Mouse (Mus musculus): ENCODE data around the gene Luc7l3. TPM values are rescaled to one million over a fixed set of nuclear protein-coding genes. Genes with fewer than 3 reads are reported as not detected.

Gene Luc7l3
- polyA plus RNA-seq, 2 experiments = 96.9 to 138 TPM

GRCm38 (mm10) chr11:94349839-94350238 is 28.1 kb upstream of the Luc7l3 start:
- 86% methylated on average over 2 of the region's 2 CpGs for WGBS
- Histone ChIP-seq H3K4me2 (replicated peaks; ENCODE audit: low read depth, low read length, severe bottlenecking) (no peak overlapping the region), H3K4me1 (ENCODE audit: control insufficient read depth, insufficient read depth, low read length) (peaks cover 6% of the 10 kb centered on the region), H3K27ac (replicated peaks; ENCODE audit: low read depth, low read length) (no peak overlapping the region), H3K36me3 (ENCODE audit: control insufficient read depth, insufficient read depth, low read length) (no peaks in the 10 kb centered on the region), H3K9me3 (ENCODE audit: control insufficient read depth, low read length) (no peaks in the 10 kb centered on the region), H3K9ac (ENCODE audit: low read depth, low read length, severe bottlenecking) (no peak overlapping the region), H3K27me3 (ENCODE audit: control insufficient read depth, insufficient read depth, low read length) (no peaks in the 10 kb centered on the region), H3K4me3 (replicated peaks; ENCODE audit: low read length) (no peak overlapping the region)
- ATAC-seq (ENCODE audit: low FRiP score, low read depth) (no peak), DNase-seq (ENCODE audit: low spot score) (no peak)
- TF ChIP-seq POLR2A (IDR thresholded peaks at IDR 0.05; ENCODE audit: borderline replicate concordance, extremely low read depth, insufficient read depth, insufficient read length) = no peak

GRCm38 (mm10) chr11:94347063-94347575 is 25.3 kb upstream of the Luc7l3 start:
- Histone ChIP-seq H3K9ac (ENCODE audit: low read depth, low read length, severe bottlenecking) (no peak overlapping the region), H3K27me3 (ENCODE audit: control insufficient read depth, insufficient read depth, low read length) (no peaks in the 10 kb centered on the region), H3K4me2 (replicated peaks; ENCODE audit: low read depth, low read length, severe bottlenecking) (no peak overlapping the region), H3K9me3 (ENCODE audit: control insufficient read depth, low read length) (no peaks in the 10 kb centered on the region), H3K27ac (replicated peaks; ENCODE audit: low read depth, low read length) (no peak overlapping the region), H3K36me3 (ENCODE audit: control insufficient read depth, insufficient read depth, low read length) (0 out of 2 replicates have a peak, but pooled peaks cover 3% of the 10 kb centered on the region), H3K4me1 (ENCODE audit: control insufficient read depth, insufficient read depth, low read length) (peaks cover 21% of the 10 kb centered on the region), H3K4me3 (replicated peaks; ENCODE audit: low read length) (no peak overlapping the region)
- no peak for DNase-seq (ENCODE audit: low spot score)
- no peak for ATAC-seq (ENCODE audit: low FRiP score, low read depth)
- TF ChIP-seq POLR2A (IDR thresholded peaks at IDR 0.05; ENCODE audit: borderline replicate concordance, extremely low read depth, insufficient read depth, insufficient read length) = no peak
- 80% methylated on average over 7 of the region's 7 CpGs for whole genome bisulfite sequencing

GRCm38 (mm10) chr11:94346611-94347010 is 24.8 kb upstream of the Luc7l3 start:
- 47% methylated on average over 3 of the region's 3 CpGs for whole genome bisulfite sequencing
- Histone ChIP-seq H3K36me3 (ENCODE audit: control insufficient read depth, insufficient read depth, low read length) (0 out of 2 replicates have a peak, but pooled peaks cover 3% of the 10 kb centered on the region), H3K9ac (ENCODE audit: low read depth, low read length, severe bottlenecking) (no peak overlapping the region), H3K4me2 (replicated peaks; ENCODE audit: low read depth, low read length, severe bottlenecking) (no peak overlapping the region), H3K4me1 (ENCODE audit: control insufficient read depth, insufficient read depth, low read length) (peaks cover 23% of the 10 kb centered on the region), H3K27ac (replicated peaks; ENCODE audit: low read depth, low read length) (no peak overlapping the region), H3K4me3 (replicated peaks; ENCODE audit: low read length) (no peak overlapping the region), H3K27me3 (ENCODE audit: control insufficient read depth, insufficient read depth, low read length) (no peaks in the 10 kb centered on the region), H3K9me3 (ENCODE audit: control insufficient read depth, low read length) (no peaks in the 10 kb centered on the region)
- ATAC-seq (ENCODE audit: low FRiP score, low read depth) (no peak), DNase-seq (ENCODE audit: low spot score) (no peak)
- TF ChIP-seq POLR2A (IDR thresholded peaks at IDR 0.05; ENCODE audit: borderline replicate concordance, extremely low read depth, insufficient read depth, insufficient read length) = no peak

- ATAC-seq (ENCODE audit: low FRiP score, low read depth) = no peak
- Histone ChIP-seq H3K36me3 (ENCODE audit: control insufficient read depth, insufficient read depth, low read length) (0 out of 2 replicates have a peak, but pooled peaks cover 8% of the 10 kb centered on the region), H3K27ac (replicated peaks; ENCODE audit: low read depth, low read length) (no peak overlapping the region), H3K9ac (ENCODE audit: low read depth, low read length, severe bottlenecking) (no peak overlapping the region), H3K4me3 (replicated peaks; ENCODE audit: low read length) (no peak overlapping the region), H3K4me1 (ENCODE audit: control insufficient read depth, insufficient read depth, low read length) (peaks cover 23% of the 10 kb centered on the region), H3K9me3 (ENCODE audit: control insufficient read depth, low read length) (no peaks in the 10 kb centered on the region), H3K27me3 (ENCODE audit: control insufficient read depth, insufficient read depth, low read length) (no peaks in the 10 kb centered on the region), H3K4me2 (replicated peaks; ENCODE audit: low read depth, low read length, severe bottlenecking) (no peak overlapping the region)
- 84% methylated on average over 10 of the region's 10 CpGs for whole genome bisulfite sequencing
- no peak for TF ChIP-seq POLR2A (IDR thresholded peaks at IDR 0.05; ENCODE audit: borderline replicate concordance, extremely low read depth, insufficient read depth, insufficient read length)
- DNase-seq (ENCODE audit: low spot score) = no peak
These were observed 24.1 kb upstream of the Luc7l3 start for GRCm38 (mm10) chr11:94345926-94346325.

GRCm38 (mm10) chr11:94344470-94344869 is 22.7 kb upstream of the Luc7l3 start:
- no peak for DNase-seq (ENCODE audit: low spot score)

More at GRCm38 (mm10) chr11:94344470-94344869, 22.7 kb upstream of the Luc7l3 start:
- peak; percentile 44 for ATAC-seq (ENCODE audit: low FRiP score, low read depth)
- Histone ChIP-seq H3K9ac (ENCODE audit: low read depth, low read length, severe bottlenecking) (0 out of 2 replicates have a peak overlapping the region, but pooled peaks have one; percentile 5), H3K27ac (replicated peaks; ENCODE audit: low read depth, low read length) (peak overlapping the region; percentile 64), H3K27me3 (ENCODE audit: control insufficient read depth, insufficient read depth, low read length) (no peaks in the 10 kb centered on the region), H3K4me2 (replicated peaks; ENCODE audit: low read depth, low read length, severe bottlenecking) (no peak overlapping the region), H3K4me3 (replicated peaks; ENCODE audit: low read length) (no peak overlapping the region), H3K36me3 (ENCODE audit: control insufficient read depth, insufficient read depth, low read length) (peaks cover 19% of the 10 kb centered on the region), H3K9me3 (ENCODE audit: control insufficient read depth, low read length) (no peaks in the 10 kb centered on the region), H3K4me1 (ENCODE audit: control insufficient read depth, insufficient read depth, low read length) (peaks cover 23% of the 10 kb centered on the region)
- TF ChIP-seq POLR2A (IDR thresholded peaks at IDR 0.05; ENCODE audit: borderline replicate concordance, extremely low read depth, insufficient read depth, insufficient read length) = no peak
- WGBS = 0% methylated on average over 1 of the region's 1 CpGs
